Mouse (Mus musculus) testis, adult 2 months (tissue): ENCODE results near the gene Nxn. TPM values are rescaled to one million over a fixed set of nuclear protein-coding genes. Genes with fewer than 3 reads are reported as not detected.
"Not testable (repeated sequence)": the region's sequence is repeated elsewhere in the genome, so short reads cannot be mapped to it uniquely, and the experiment has no call there.

ENCODE experiments used
- H3K27ac ChIP-seq: fragments of 200-500 bp; 2 replicates; pipeline ENCODE4 v1.5.1; 2012; ENCODE audit warnings: low read depth, low read length; ENCODE audit not compliant: control insufficient read depth, insufficient read depth
- H3K27me3 ChIP-seq: fragments of 200-500 bp; 2 replicates; pipeline ENCODE4 v1.6.1; 2012; ENCODE audit warnings: mild to moderate bottlenecking, low read length, moderate library complexity; ENCODE audit not compliant: control insufficient read depth, insufficient read depth
- H3K36me3 ChIP-seq: fragments of 200-500 bp; 2 replicates; pipeline ENCODE4 v1.6.1; 2012; ENCODE audit warnings: mild to moderate bottlenecking, low read length; ENCODE audit not compliant: control insufficient read depth, insufficient read depth
- H3K4me1 ChIP-seq: fragments of 200-500 bp; 2 replicates; pipeline ENCODE4 v1.6.1; 2012; ENCODE audit warnings: low read length; ENCODE audit not compliant: control insufficient read depth, insufficient read depth
- H3K4me3 ChIP-seq: fragments of 200-500 bp; 2 replicates; pipeline ENCODE4 v1.5.1; 2012; ENCODE audit warnings: low read depth, mild to moderate bottlenecking, low read length, moderate library complexity, mixed read lengths; ENCODE audit not compliant: control insufficient read depth
- CTCF ChIP-seq: fragments of 200-500 bp; IDR thresholded peaks from 2 replicates; pipeline ENCODE4 v1.5.1; 2012; ENCODE audit warnings: low read depth, mild to moderate bottlenecking, inconsistent platforms, low read length, moderate library complexity; ENCODE audit not compliant: control insufficient read depth, insufficient read depth, insufficient replicate concordance
- POLR2A ChIP-seq: fragments of 200-500 bp; IDR thresholded peaks from 2 replicates; pipeline ENCODE4 v1.6.1; 2012; ENCODE audit warnings: low read depth, mild to moderate bottlenecking, inconsistent platforms, low read length, moderate library complexity; ENCODE audit not compliant: control insufficient read depth
- polyA plus RNA-seq: library from polyadenylated mRNA; depleted of rRNA; stranded (reverse); fragments of >200 nt; gene quantifications from 2 replicates; pipeline ENCODE4 v1.2.3, GENCODE M21; 2012; rRNA removed

Nxn gene
- polyA plus RNA-seq, 1 experiment, result 83.2 TPM

- TF ChIP-seq CTCF (peak; percentile 97), POLR2A (peak; percentile 99)
- Histone ChIP-seq H3K4me3 (peak within 1 kb of the TSS; percentile 92), H3K27ac (peak within 1 kb of the TSS; percentile 87), H3K4me1 (no peaks in the 10 kb centered on the region), H3K27me3 (no peaks in the 10 kb centered on the region), H3K36me3 (no peaks in the 10 kb centered on the region; the same call in none of the 2 replicates)
Measured at GRCm38 (mm10) chr11:76217390-76217800, 181.5 kb downstream of the Nxn start, which contains the start of the genes Dbil5 and Gemin4. Gene Dbil5, plus strand, starts transcription at chr11:76217608. Gene Gemin4, minus strand, starts transcription at chr11:76217664.

GRCm38 (mm10) chr11:76216681-76217389 lies 182.1 kb downstream of the Nxn start:
- no peaks in the 10 kb centered on the region; the same call in none of the 2 replicates for H3K36me3 ChIP-seq
- no peak for TF ChIP-seq CTCF
- no peak; the same call in 1 of the 2 replicates for TF ChIP-seq POLR2A

GRCm38 (mm10) chr11:76216049-76216540 lies 182.8 kb downstream of the Nxn start:
- no peaks in the 10 kb centered on the region; the same call in none of the 2 replicates for H3K36me3 ChIP-seq
- peak overlapping the region; percentile 92 for H3K4me3 ChIP-seq
- no peak for TF ChIP-seq CTCF
- TF ChIP-seq POLR2A, result no peak
- H3K4me1 ChIP-seq, result no peaks in the 10 kb centered on the region
- no peaks in the 10 kb centered on the region for H3K27me3 ChIP-seq
- no peak overlapping the region for H3K27ac ChIP-seq

More at GRCm38 (mm10) chr11:76216681-76217389, 182.1 kb downstream of the Nxn start:
- no peaks in the 10 kb centered on the region for H3K27me3 ChIP-seq
- peak overlapping the region; percentile 92 for H3K4me3 ChIP-seq
- no peaks in the 10 kb centered on the region for H3K4me1 ChIP-seq
- H3K27ac ChIP-seq, result peak overlapping the region; percentile 87

- H3K27ac ChIP-seq, result no peak overlapping the region
- no peaks in the 10 kb centered on the region for H3K27me3 ChIP-seq
- no peaks in the 10 kb centered on the region; the same call in none of the 2 replicates for H3K36me3 ChIP-seq
- peak overlapping the region; percentile 32; the same call in 1 of the 2 replicates for H3K4me3 ChIP-seq
- no peak for TF ChIP-seq POLR2A
- no peak for TF ChIP-seq CTCF
- H3K4me1 ChIP-seq, result no peaks in the 10 kb centered on the region
Measured at GRCm38 (mm10) chr11:76215011-76215410, 183.9 kb downstream of the Nxn start.

- no peaks in the 10 kb centered on the region for H3K4me1 ChIP-seq
- H3K27me3 ChIP-seq, result no peaks in the 10 kb centered on the region
- H3K36me3 ChIP-seq, result no peaks in the 10 kb centered on the region; the same call in none of the 2 replicates
- H3K4me3 ChIP-seq, result no peak overlapping the region
- H3K27ac ChIP-seq, result no peak overlapping the region
- TF ChIP-seq POLR2A, result no peak
- TF ChIP-seq CTCF, result no peak
Measured at GRCm38 (mm10) chr11:76213841-76214240, 185.1 kb downstream of the Nxn start.

GRCm38 (mm10) chr11:76211595-76211994 lies 187.3 kb downstream of the Nxn start:
- not testable (repeated sequence) for H3K27me3 ChIP-seq, H3K27ac ChIP-seq, H3K36me3 ChIP-seq, H3K4me1 ChIP-seq
- peak overlapping the region; percentile 57 for H3K4me3 ChIP-seq

- no peaks in the 10 kb centered on the region for H3K27me3 ChIP-seq
- no peak overlapping the region for H3K4me3 ChIP-seq
- no peaks in the 10 kb centered on the region; the same call in none of the 2 replicates for H3K36me3 ChIP-seq
- TF ChIP-seq POLR2A (no peak), CTCF (no peak)
- no peaks in the 10 kb centered on the region for H3K4me1 ChIP-seq
- H3K27ac ChIP-seq, result no peak overlapping the region
Measured at GRCm38 (mm10) chr11:76210228-76210985, 188.5 kb downstream of the Nxn start.

Other genes starting within 250 kb of the Nxn start
- 11.5 and 11.7 TPM in 2 replicates for gene Vps53, start 219.5 kb downstream of the Nxn start, polyA plus RNA-seq
- gene Fam57a, start 219.5 kb downstream of the Nxn start, polyA plus RNA-seq, result 2.4 and 3.2 TPM in 2 replicates
- 2,170 and 2,532 TPM in 2 replicates for gene Dbil5, start 181.5 kb downstream of the Nxn start, polyA plus RNA-seq
- gene Gemin4, start 181.5 kb downstream of the Nxn start, polyA plus RNA-seq, result 39.6 and 40.8 TPM in 2 replicates
- 3.0 and 4.3 TPM in 2 replicates for gene Mrm3, start 155.4 kb downstream of the Nxn start, polyA plus RNA-seq
- 9.4 and 10.6 TPM in 2 replicates for gene Glod4, start 155.4 kb downstream of the Nxn start, polyA plus RNA-seq
- gene Timm22, start 7.8 kb upstream of the Nxn start, polyA plus RNA-seq, result 7.5 and 8.6 TPM in 2 replicates
- gene Abr, start 223.2 kb upstream of the Nxn start, polyA plus RNA-seq, result 6.6 and 7.9 TPM in 2 replicates